Mouse (Mus musculus) urinary bladder, postnatal 36 days (tissue): ENCODE results near the gene Ppp5c.
A peak's percentile ranks its signal among the peaks of the same experiment; 100 is the strongest.
"Not testable (repeated sequence)": the region's sequence is repeated elsewhere in the genome, so short reads cannot be mapped to it uniquely, and the experiment has no call there.

Experiments
- DNase-seq, 2 experiments: peaks; one replicate each; pipeline ENCODE4 v3.0.0; 2022; ENCODE audit warnings: low spot score in 2 of 2, mixed read lengths in 1 of 2

Gene Ppp5c

DNA sequence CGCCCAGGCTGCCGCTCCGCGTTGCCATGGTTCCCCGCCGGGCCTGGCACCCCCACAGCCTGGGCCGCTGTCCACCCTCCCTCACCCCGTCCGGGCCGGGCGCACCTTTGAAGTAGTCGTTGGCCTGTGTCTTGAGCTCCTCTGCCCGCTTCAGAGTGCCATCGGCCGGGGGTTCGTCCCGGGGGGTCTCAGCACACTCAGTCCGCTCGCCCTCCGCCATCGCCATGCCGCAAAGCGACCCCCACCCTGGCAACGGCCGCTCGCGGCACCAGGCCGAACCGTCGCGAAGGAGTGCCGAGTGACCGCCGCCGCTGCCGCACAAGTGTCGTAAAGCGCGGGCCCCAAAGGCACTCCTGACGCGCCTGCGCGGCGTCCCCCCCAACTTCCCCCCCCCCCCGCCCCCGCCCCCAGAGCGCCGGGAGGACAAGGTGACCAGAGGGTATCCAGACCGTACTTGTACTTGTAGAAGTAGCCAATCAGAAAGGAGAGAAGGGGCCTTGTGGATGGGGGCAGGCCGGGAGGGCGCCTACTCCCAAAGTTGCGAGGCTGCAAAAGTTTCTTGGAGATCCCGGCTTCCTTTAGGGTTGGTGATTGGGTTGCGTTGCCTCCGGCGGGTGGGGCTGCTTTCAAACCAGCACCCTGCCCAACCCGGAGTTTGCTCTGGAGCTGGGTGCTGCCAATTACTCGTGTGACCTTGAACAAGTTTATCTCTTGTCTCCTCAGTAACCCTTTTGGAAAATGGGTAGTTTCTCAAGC, at the start of gene Ppp5c:
Ppp5c (minus strand) TSS at position 337 of the 756 bp plus-strand sequence.
- peak; percentile 78 to 90 for DNase-seq

DNA sequence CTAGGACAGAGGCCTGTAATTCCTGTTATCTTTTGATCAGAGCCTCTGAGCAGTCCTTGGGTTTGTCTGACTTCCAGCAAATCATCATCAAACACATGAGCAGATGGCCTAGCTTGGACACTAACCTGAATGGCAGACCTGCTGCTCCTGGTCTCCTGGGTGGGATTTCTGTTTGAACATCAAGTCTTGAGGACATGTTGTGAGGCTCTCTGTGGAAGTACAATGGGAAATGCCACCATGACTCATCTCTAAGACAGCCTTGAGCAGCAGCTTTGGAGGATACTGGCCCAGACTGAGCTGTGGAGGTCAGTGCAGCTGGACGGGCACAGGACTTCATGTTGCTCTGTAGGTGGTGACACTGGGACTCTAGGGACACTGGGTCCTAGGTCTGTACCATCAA, 48.8 kb upstream of the Ppp5c start:
- DNase-seq: no peak

DNA sequence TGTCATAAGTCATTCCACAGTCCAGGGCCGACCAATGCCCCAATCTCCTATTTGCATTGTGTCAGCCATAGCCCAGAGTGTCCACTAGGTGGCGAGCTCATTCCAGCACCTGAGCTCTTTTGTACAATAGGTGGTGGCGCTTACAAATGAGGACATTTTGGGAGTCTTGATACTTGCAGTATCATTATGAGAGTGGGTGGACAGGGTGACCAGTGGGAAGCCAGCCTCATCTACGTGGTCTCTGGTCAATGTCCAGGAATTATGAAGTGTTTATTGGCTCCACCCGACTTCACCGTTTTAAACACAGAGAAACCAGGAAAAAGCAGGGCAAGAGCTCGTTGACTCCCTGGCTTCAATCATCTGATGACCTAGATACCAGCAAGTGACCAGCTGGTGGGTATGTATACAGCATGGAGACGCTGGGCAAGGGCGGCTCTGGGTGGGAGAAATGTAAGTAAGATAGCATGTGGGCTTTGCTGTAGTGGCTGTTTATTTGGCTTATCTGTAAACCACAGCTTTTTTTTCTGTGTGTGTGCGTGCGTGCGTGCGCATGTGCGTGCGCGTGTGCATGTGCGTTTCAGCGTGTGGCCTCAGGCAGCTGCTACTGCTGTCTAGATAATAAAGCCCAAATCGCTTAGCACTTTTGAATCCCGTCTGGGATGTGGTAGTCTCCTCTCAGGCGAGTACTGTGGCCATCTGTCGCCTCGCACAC, 46.3 kb upstream of the Ppp5c start, which contains the start of gene Psg16:
Psg16 (plus strand) TSS at position 137 of the 712 bp plus-strand sequence.
- DNase-seq: peak in 1 of 2 experiments; percentile 35

DNA sequence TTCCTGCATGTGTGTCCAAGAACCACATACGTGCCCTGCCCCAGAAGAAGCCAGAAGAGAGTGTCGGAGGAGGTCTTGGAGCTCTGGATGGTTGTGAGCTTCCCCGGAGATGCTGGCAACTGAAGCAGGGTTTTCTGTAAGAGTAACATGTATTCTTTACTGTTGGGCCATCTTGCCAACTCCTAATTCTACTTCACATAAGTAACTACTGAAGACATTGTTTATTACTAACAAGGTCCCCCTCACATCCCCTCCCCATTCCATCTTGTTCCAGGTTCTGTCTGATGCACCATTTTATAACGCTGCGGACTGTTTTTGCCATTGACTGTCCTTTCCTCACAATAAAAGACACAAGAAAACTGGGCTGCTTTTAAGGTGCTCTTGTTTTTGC, 45.8 kb upstream of the Ppp5c start:
- DNase-seq: no peak

DNA sequence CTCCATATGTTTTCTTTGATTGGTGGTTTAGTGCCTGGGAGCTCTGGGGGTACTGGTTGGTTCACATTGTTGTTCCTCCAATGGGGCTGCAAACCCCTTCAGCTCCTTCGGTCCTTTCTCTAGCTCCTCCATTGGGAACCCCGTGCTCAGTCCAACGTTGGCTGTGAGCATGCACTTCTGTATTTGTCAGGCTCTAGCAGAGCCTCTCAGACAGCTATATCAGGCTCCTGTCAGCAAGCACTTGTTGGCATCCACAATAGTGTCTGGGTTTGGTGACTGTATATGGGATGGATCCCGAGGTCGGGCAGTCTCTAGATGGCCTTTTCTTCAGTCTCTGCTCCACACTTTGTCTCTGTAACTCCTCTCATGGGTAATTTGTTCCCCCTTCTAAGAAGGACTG, 39.9 kb upstream of the Ppp5c start:
- DNase-seq: not testable (repeated sequence)

DNA sequence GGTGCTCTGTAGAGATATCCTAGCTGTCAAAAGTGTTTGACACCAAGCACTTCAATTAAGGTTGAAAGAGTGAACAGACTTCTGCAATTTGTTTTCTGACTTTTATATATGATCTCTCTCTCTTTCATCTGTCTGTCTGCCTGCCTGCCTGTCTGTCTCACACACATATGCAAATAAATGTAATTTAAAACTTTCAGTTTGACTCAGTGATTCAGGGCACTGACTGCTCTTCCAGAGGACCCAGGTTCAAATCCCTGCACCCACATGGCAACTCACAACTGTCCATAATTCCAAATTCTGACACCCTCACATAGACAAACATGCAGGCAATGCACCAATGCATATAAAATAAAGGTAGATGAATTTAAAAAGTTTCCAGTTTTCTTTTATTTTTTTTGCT, 39.3 kb upstream of the Ppp5c start:
- no peak for DNase-seq

DNA sequence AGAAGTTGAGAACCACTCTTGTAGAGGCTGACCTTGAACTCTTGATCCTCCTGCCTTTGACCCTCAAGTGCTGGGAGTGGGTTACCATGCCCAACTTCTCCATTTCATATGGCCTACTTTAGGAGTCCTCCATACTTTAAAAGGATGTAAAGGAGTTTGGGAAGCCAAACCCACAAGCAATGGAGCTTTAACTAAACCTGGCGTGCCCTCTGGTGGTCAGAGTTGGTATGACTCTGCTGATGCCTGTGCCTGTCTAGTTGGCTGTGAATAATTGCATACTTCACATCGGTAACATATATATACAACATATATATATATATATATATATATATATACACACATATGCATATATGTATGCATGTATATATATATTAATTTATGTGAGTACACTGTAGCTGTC, 38.7 kb upstream of the Ppp5c start:
- peak; percentile 78 to 82 for DNase-seq

DNA sequence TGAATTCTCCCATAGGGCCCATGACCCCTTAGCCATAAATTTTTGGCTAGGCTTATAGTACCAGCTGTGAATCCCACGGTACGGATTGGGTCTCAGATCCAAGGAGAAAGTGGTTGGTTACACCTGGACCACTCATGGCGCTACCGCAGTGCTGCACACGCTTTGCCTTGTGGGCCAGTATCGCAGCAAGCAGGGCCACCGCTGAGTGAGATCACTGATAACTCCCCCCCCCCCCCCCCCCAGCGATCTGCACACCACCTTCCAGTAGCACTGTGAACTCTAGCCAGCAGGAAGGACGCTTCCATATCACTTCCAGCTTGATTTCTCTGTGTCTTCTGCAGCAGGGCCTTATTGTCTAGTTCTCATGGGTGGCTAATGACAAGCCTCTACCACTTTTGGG, 37.9 kb upstream of the Ppp5c start:
- no peak for DNase-seq

DNA sequence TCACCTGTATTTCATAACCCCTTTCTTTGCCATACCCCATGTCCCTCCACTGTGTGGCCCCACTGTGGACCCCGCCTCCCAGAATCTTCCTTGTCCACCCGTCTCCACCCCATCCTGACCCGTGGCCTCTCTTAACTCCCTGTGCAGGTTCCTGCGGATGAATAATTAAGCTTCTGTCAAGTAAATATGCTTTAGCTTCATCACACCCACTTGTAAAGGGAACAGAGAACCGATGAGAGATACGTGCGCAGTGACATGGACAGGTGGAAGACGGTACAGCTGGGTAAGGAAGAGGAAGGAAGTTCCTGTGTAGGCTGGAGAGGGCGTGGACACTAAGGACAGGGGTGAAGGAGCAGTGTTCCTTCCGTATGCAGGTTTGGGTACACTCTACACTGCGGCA, 35.1 kb upstream of the Ppp5c start:
- DNase-seq: no peak

DNA sequence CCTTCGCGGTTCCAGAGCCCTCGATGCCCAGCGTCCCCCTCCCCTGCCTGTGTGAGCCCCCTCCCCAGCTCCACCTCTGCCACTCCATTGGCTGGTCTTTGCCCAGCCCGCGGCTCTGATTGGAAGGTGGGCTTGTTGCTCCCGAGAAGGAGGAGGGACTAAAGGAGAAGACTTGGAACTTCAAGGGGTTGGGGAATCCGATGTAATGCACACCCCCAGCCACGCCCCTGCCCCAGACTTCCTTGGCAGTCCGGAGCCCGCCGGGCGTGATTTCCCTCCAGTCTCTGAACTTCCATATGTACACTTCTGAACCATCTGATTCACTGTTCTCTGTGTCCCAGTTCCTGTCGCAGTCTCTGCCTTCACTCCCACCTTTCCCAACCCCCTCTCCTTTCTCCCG, 34.7 kb upstream of the Ppp5c start, which contains the start of gene Hif3a:
Hif3a (minus strand) TSS at position 39 of the 400 bp plus-strand sequence.
- peak in 1 of 2 experiments; percentile 56 for DNase-seq

DNA sequence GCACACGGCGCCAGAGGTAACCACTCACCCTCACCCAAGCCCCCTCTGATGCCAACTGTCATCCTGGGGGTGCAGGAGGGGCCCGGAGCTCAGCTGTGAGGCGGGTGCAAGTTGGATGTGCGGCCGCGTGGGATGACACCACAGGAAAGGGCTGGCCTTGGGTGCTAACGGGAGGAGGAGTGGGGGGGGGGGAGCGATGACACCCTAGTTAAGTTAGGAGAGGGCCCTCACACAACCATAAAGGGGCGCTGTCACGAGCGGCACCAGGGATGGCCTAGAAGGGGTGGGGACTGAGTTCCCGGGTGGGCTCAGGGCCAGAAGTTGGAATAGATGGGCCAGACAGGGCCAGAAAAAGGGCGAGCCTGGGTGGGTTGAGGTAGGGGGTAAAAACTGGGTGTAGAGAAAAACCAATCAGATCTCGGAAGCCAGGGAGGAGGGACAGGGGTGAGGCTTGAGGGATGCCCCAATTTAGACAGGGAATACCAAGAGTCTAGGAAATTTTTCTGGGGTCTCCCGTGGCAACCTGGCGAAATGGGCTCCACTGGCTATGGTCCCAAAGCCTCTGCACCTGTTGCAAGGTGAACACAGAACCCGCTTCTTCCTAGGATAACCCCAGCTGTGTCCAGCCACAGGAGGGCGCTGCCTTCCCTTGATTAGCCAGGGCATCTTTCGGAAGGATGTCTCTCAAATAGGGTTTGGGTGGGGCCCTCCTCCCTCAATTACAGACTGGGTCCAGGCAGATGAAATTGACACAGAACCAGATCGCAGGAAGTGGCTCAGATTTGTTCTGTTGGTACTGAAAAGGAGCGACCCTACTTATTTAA, 33.3 kb upstream of the Ppp5c start:
- DNase-seq: peak in 1 of 2 experiments; percentile 63

DNA sequence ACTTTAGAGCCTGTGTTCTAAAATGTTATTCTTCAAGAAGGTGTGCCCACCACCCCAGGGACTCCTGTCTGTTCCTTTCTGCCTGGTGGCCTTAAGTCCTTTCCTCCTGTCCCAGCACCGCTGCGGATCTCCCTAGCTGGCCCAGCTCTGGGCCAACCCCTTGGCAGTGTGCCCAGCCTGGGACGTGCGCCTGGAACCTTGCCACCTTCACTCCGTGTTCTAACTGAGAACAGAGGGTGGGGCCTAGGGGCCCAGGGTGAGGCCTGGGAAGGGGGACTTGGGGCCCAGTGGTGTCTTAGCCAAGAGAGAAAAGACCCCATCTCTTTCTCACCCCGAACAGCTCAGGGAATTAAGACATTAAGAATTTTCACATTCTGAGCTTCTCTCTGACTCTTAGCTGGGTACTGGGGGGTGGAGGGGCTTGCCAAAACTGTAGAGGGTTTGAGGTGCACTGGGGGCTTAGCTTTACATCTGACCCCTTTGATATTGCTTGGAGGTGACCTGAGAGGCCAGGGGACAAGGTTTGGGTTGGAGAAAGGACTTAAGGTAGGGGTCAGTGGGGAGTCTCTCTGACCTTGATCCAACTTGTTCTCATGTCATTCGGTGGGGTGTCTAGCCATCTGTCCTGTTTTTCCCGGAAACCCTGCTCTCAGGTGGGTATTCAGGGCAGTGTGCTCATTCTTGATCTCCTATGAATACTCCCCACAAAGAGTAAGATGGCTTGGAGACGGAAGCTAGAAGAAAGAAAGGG, 32.5 kb upstream of the Ppp5c start:
- peak; percentile 90 to 96 for DNase-seq

DNA sequence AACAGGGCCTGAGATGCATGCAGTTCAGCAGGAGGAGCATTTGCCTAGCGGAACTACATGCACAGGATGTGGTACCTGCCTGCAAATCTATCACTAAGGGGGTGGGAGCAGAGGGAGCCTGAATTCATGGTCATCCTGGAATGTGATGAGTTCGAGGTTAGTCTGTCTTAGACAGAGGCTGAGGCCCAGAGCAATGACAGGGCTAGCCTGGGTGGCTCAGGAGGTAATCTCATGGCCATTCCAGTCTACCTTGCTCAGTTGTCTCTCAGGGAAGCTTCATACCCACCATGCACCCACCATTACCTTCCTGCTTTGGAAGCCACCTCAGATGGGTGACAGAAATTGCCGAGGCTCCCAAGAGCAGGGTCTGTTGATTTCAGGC, 31.7 kb upstream of the Ppp5c start:
- DNase-seq: no peak

DNA sequence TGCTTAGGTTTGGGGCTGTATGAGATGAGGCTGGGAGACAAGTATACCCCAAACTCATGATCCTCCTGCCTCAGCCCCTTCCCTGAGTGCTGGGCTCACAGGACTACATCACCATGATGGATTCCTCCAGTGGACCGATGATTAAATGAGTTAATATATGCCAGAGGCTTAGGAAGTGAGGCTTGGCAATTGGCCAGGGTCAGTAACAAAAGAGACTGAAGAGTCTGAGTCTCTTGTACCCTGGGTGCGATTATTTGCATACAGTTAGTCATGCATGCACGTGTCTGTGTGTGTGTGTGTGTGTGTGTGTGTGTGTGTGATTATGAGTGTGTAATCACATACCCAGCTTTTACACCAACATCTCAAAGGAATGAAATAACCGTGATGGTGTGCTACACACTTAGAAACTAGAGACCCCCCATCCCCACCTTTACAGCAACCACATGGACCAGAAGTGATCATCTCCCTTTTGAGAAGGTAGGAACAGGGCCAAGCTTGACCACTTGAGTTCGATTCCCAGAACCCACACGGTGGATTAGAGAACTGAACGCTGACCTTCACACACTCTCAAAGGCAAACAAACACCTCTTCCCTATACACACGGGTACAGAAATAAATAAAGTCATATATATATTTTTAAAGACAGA, 31.2 kb upstream of the Ppp5c start:
- peak in 1 of 2 experiments; percentile 41 for DNase-seq

DNA sequence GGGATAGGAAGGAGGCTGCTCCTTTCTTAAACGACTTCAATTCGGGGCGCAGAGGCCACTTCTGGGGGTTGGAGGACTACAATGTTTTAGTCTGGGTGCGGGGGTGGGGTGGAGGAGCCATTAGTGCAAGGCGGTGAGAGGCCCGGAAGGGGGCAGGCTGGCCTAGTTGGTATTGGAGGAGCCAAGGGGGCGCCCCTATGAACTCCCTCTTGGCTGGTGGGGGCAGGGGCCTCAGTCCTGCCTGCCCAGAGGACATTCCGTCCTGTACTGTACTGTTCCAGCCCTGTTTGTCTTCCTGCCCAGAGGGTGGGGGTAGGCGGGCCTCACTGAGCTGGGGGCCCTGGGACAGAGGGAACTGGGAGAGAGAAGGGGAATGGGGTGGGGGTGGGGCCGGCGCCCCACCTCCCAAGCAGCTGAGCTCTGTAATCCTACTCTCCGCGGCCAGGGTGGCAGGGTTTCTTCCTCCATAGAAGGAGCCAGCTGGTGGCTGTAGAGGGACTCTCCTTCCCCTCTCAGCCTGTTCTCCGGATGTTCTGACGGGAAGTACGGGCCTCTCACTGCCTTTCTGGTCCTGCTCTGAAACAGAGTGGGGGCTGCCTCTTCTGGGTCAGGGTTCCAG, 30.5 kb upstream of the Ppp5c start:
- DNase-seq: peak; percentile 52 to 87

DNA sequence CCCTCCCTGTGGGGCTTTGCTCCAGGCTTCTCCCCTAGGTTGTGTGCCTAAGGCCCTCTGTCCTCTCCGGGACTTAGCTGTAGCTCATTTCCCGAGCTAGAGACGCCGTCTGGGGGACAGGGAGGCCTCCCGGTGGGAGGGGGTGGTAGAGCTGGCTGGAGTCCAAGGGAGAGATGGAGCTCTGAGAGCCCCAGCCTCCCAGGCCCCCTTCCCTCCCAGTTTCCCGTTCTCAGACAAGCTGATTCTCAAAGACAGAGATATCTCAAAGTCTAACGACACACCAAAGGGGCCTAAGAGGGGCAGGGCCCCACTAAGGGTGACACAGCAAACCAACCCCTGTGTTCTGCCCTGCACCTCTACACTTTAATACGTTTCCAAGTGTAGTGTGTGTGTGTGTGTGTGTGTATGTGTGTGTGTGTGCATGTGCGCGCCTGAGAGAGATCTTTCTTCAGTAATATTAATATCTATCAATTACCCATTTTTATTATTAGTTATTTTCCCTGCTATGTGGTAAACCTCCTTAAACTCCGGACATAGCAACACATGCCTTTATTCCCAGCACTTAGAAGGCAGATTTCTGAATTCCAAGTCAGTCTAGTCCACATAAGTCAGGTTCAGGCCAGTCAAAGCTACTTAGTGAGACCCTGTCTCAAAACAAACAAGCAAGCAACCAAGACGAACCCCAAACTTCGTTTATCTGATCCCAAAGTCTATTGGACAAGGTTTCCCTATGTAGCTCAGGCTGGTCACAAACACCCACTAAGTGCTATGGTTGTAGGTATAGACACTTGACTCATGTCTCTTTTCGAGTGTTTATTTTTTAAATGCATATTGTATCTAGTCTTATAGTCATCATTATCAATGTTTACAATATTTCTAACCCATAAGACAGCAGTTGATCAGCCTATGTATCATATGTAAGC, 29.1 kb upstream of the Ppp5c start:
- DNase-seq: no peak

DNA sequence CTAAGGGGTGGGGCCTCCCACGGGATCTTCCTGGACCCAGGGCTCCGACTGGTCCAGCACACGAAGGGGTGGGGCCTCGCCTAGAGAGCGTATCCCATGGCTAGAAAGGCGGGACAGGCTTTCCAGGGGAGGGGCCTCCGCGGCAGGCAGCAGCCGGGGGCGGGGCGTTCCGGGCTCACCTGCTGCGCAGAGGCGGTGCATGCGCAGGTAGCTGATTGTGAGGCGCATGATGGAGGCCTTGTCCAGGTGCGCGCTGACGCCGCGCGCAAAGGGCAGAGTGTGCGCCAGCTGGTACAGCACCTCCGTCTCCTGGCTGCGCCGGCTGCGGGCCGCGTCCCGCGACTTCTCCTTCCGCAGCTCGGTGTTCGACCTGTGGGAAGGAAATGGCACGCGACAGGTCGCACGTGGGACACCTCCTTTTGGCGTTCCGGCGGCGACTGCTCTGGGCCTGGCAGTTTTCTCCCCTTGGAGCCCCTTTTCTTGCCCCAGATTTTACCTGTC, 28.4 kb upstream of the Ppp5c start:
- peak; percentile 87 to 91 for DNase-seq

DNA sequence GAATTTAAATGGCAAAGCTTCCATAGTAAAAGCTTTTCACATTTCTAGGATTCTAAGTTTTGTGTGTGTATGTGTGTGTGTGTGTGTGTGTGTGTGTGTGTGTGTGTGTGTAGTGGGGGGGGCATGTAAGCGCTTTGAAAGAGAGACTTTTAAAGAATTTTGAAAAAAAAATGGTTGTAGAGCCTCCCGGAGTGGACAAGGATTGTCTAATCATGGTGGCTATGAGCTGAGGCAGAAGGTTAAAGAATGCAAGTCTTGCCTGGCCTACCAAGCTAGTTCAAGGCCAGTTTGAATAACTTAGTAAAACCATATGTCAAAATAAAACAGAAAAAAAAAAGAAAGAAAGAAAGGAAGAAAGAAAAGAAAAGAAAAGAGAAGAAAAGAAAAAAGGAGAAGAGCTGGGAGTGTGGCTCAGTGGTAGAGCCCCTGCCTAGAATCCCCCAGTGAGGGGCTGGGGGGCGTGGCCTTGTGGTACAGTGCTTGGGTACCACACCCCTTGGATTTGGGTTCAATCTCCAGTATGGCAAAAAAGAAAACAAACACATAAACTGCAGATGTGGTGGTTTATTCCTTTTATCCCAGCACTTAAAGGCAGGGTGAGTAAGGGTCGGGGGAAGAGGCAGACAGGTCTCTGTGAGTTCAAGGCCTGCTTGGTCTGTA, 27.7 kb upstream of the Ppp5c start:
- no peak for DNase-seq
